Mouse (Mus musculus) heart, postnatal 0 days (tissue): ENCODE data around the gene Guca2b. TPM values are rescaled to one million over a fixed set of nuclear protein-coding genes. Genes with fewer than 3 reads are reported as not detected.

ENCODE experiments used
- ATAC-seq: fragments of 200-750 bp; cut with Nextera tagmentation; 2 replicates; pipeline ENCODE4 v1.8.0; 2017; ENCODE audit warnings: low read depth, moderate number of reproducible peaks, moderate library complexity; ENCODE audit not compliant: insufficient read depth
- DNase-seq: peaks from one replicate; pipeline ENCODE4 v3.0.0-alpha.2; 2016; ENCODE audit warnings: low spot score
- H3K27ac ChIP-seq: fragments of 300-500 bp; sonication (generic); 2 replicates; pipeline ENCODE4 v1.5.1; 2014; ENCODE audit warnings: low read depth, mild to moderate bottlenecking
- H3K27me3 ChIP-seq: fragments of 300-500 bp; sonication (generic); 2 replicates; pipeline ENCODE4 v1.6.1; 2014; ENCODE audit warnings: low read length, mixed read lengths; ENCODE audit not compliant: control insufficient read depth, insufficient read depth
- H3K36me3 ChIP-seq: fragments of 300-500 bp; sonication (generic); replicated peaks from 2 replicates; pipeline ENCODE4 v1.6.1; 2014; ENCODE audit warnings: low read length, mixed read lengths; ENCODE audit not compliant: control insufficient read depth, insufficient read depth
- H3K4me1 ChIP-seq: fragments of 300-500 bp; sonication (generic); 2 replicates; pipeline ENCODE4 v1.6.1; 2014; ENCODE audit warnings: antibody characterized with exemption; ENCODE audit not compliant: control insufficient read depth, insufficient read depth
- H3K4me2 ChIP-seq: fragments of 300-500 bp; sonication (generic); 2 replicates; pipeline ENCODE4 v1.6.1; 2014; ENCODE audit warnings: low read depth, mild to moderate bottlenecking, low read length, moderate library complexity
- H3K4me3 ChIP-seq: fragments of 300-500 bp; sonication (generic); 2 replicates; pipeline ENCODE4 v1.5.1; 2014; ENCODE audit warnings: low read depth, low read length
- H3K9ac ChIP-seq: fragments of 300-500 bp; sonication (generic); replicated peaks from 2 replicates; pipeline ENCODE4 v1.6.1; 2014; ENCODE audit warnings: low read depth, low read length, mixed read lengths
- H3K9me3 ChIP-seq: fragments of 300-500 bp; sonication (generic); replicated peaks from 2 replicates; pipeline ENCODE4 v1.6.1; 2016; ENCODE audit warnings: low read length; ENCODE audit not compliant: control insufficient read depth
- CTCF ChIP-seq: IDR thresholded peaks from 2 replicates; pipeline ENCODE4 v1.5.1; 2016; ENCODE audit warnings: antibody characterized with exemption, control low read depth, low read depth
- EP300 ChIP-seq: IDR thresholded peaks from 2 replicates; pipeline ENCODE4 v1.6.1; 2016; ENCODE audit warnings: antibody characterized with exemption, low read depth
- WGBS: fragments of 180-500 bp; shearing (Covaris S2); extraction: QIAGEN DNeasy Blood & Tissue Kit; methylation state at CpG from one replicate; pipeline ENCODE4 v1.1.7; 2014; 5-methylcytosine and 5-hydroxymethylcytosine counted together
- polyA plus RNA-seq: library from polyadenylated mRNA; unstranded; fragments of >200 nt; fragmentation: Nextera tagmentation; extraction: Ambion mirVana; gene quantifications from 2 replicates; pipeline ENCODE4 v1.2.1, GENCODE M21; 2015
- total RNA-seq: library from RNA; depleted of rRNA; stranded (reverse); fragments of >200 nt; gene quantifications from 2 replicates; pipeline ENCODE4 v1.2.3, GENCODE M21; 2014; ENCODE audit warnings: low replicate concordance

The Guca2b gene
- total and polyA plus RNA-seq, 2 experiments from 2014 or later, result not detected

- H3K27ac ChIP-seq, result no peak overlapping the region
- no peaks in the 10 kb centered on the region for H3K36me3 ChIP-seq
- ATAC-seq (no peak), DNase-seq (no peak)
- no peak overlapping the region for H3K4me3 ChIP-seq
- H3K9me3 ChIP-seq, result peaks cover 10% of the 10 kb centered on the region; the same call in 1 of the 2 replicates
- H3K4me1 ChIP-seq, result peaks cover 11% of the 10 kb centered on the region
- TF ChIP-seq CTCF (no peak), EP300 (no peak)
- no peaks in the 10 kb centered on the region for H3K27me3 ChIP-seq
- no peak overlapping the region for H3K4me2 ChIP-seq
- 83% methylated on average over 1 of the region's 1 CpGs for WGBS
- H3K9ac ChIP-seq, result no peak overlapping the region
These were observed 1.7 kb downstream of the Guca2b start for GRCm38 (mm10) chr4:119657011-119657410.

GRCm38 (mm10) chr4:119642666-119643065, 16.1 kb downstream of the Guca2b start:
- ATAC-seq, result no peak

GRCm38 (mm10) chr4:119638656-119639055, 20.1 kb downstream of the Guca2b start:
- no peaks in the 10 kb centered on the region for H3K36me3 ChIP-seq
- no peak overlapping the region for H3K4me3 ChIP-seq
- H3K4me1 ChIP-seq, result peaks cover 15% of the 10 kb centered on the region
- no peak overlapping the region for H3K27ac ChIP-seq
- TF ChIP-seq CTCF, result no peak
- TF ChIP-seq EP300, result no peak
- no peaks in the 10 kb centered on the region for H3K27me3 ChIP-seq
- 0 out of 2 replicates have a peak, but pooled peaks cover 3% of the 10 kb centered on the region for H3K9me3 ChIP-seq
- DNase-seq (no peak), ATAC-seq (no peak)
- no peak overlapping the region for H3K4me2 ChIP-seq
- no peak overlapping the region for H3K9ac ChIP-seq
- WGBS, result 56% methylated on average over 11 of the region's 11 CpGs

More at GRCm38 (mm10) chr4:119642666-119643065, 16.1 kb downstream of the Guca2b start:
- WGBS, result 83% methylated on average over 4 of the region's 4 CpGs
- Histone ChIP-seq H3K36me3 (no peaks in the 10 kb centered on the region), H3K4me3 (no peak overlapping the region), H3K27me3 (no peaks in the 10 kb centered on the region), H3K4me2 (no peak overlapping the region), H3K27ac (no peak overlapping the region), H3K4me1 (no peaks in the 10 kb centered on the region), H3K9me3 (0 out of 2 replicates have a peak, but pooled peaks cover 3% of the 10 kb centered on the region), H3K9ac (no peak overlapping the region)
- no peak for DNase-seq
- TF ChIP-seq EP300, result no peak
- TF ChIP-seq CTCF, result no peak

GRCm38 (mm10) chr4:119637946-119638345, 20.8 kb downstream of the Guca2b start:
- WGBS, result 81% methylated on average over 6 of the region's 6 CpGs
- Histone ChIP-seq H3K27me3 (no peaks in the 10 kb centered on the region), H3K4me2 (no peak overlapping the region), H3K36me3 (no peaks in the 10 kb centered on the region), H3K9ac (no peak overlapping the region), H3K4me1 (peaks cover 22% of the 10 kb centered on the region), H3K9me3 (0 out of 2 replicates have a peak, but pooled peaks cover 3% of the 10 kb centered on the region), H3K27ac (no peak overlapping the region), H3K4me3 (no peak overlapping the region)
- ATAC-seq (no peak), DNase-seq (no peak)
- TF ChIP-seq CTCF (no peak), EP300 (no peak)

GRCm38 (mm10) chr4:119637176-119637845, 21.4 kb downstream of the Guca2b start, which contains the start of gene Guca2a:
Gene Guca2a, plus strand, starts transcription at chr4:119637704.
- DNase-seq, result no peak
- H3K4me1 ChIP-seq, result peaks cover 28% of the 10 kb centered on the region
- no peak for ATAC-seq
- TF ChIP-seq CTCF, result no peak
- TF ChIP-seq EP300, result no peak
- H3K27me3 ChIP-seq, result no peaks in the 10 kb centered on the region
- H3K4me2 ChIP-seq, result no peak within 1 kb of the TSS
- no peaks in the 10 kb centered on the region for H3K36me3 ChIP-seq
- no peak within 1 kb of the TSS for H3K27ac ChIP-seq
- no peak within 1 kb of the TSS for H3K4me3 ChIP-seq
- 57% methylated on average over 4 of the region's 4 CpGs for WGBS
- H3K9me3 ChIP-seq, result no peaks in the 10 kb centered on the region
- H3K9ac ChIP-seq, result no peak within 1 kb of the TSS
